Mouse (Mus musculus): ENCODE results near the gene Sirt6.

The Sirt6 gene

DNA sequence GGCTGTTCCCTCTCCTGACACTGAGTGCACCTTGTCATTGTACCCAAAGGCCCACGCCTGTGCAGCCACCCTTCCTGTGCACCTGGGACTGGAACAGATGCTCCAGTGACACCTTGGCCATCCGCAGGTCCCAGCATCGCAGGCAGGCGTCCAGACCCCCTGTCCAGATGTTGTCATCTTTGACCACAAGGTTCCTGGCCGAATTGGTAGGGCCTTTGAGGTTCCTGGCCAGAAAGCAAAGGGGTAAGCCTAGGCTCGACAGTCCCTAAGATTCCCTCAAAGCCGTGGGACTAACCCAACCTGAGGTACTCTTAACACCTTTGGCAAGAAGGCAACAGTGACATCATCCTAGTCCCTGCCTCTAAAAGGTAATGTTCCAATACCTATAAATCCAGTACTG is 35.0 kb downstream of the Sirt6 start:
- DNase-seq, result no peak

DNA sequence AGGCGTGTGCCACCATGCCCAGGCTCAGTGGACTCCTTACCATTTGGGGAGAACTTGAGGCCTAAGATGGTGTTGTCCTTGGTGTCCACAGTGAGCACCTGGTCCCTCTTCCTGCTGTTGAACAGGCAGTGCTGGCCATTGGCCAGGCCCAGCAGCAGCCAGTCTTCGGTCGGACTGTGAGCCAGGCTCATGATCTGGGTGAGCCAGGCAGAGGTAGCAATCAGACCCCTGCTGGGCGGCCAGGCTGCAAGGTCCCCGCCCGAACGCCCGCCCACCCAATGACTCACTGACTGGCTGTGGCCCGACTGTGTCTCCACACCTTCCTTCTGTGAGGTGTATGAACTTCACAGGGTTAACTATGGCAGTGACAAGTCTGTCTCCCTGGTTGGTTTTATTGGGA is 35.8 kb downstream of the Sirt6 start:
- DNase-seq, result no peak

DNA sequence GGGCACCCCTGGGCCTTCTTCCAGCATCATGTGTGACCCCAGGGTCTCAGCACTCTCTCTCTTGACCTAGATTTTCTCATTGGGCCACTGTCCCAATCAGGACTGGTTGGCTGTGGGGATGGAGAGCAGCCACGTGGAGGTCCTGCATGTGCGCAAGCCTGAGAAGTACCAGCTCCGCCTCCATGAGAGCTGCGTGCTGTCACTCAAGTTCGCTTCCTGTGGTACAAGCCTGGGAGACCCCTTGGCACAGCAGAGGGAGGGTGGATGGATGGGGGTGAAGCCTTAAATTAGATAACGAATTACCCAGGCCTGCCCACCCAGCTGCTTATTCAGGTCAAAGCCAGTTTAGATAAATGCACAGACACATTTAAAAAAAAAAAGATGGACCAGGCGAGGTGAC is 38.9 kb downstream of the Sirt6 start:
- no peak for DNase-seq

DNA sequence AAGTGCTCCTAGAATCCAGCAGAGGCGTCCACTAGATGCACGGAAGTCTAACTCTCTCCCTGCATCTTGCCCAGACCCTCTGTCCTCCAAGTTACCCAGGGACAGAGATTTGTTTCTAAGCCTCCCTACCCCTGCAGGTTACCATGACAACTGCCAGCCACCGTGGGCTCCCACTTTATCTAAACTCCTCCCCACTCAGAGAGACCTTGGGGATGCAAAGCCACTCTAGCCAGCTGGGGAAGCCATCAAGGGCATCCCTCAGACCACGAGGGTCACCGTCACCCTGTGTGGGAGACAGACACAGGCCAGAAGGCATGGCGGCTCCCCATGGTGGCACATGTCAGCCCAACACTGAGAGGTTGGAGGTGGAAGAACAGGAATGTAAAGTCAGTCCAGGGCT is 44.2 kb downstream of the Sirt6 start:
- DNase-seq, result no peak

DNA sequence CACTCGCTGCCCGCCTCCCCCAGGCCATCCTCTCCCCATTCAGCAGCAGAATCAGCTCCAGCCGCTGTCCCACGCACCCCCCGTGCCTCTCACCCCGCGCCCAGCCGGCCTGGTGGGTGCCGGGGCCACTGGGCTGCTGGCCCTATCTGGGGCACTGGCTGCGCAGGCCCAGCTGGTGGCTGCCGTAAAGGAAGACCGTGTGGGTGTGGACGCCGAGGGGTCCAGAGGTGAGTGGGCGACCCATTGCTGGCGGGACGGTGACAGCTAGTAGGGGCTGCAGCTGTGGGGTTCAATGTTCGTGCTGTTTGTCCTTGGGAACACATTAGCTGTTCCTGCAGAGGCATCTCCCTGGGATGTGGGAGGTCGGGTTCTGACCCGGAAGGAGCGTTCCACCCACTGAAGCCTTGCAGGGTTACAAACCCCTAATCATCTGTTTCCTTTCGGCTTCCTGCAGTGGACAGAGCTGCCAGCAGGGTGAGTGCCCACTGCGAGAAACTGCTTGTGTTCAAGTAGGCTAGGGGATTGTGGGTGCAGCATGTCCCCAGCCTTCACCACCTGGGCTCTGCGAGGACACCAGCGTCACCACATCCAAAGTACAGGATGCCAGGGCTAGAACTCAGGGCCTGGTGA is 47.0 kb downstream of the Sirt6 start:
- DNase-seq, result no peak

DNA sequence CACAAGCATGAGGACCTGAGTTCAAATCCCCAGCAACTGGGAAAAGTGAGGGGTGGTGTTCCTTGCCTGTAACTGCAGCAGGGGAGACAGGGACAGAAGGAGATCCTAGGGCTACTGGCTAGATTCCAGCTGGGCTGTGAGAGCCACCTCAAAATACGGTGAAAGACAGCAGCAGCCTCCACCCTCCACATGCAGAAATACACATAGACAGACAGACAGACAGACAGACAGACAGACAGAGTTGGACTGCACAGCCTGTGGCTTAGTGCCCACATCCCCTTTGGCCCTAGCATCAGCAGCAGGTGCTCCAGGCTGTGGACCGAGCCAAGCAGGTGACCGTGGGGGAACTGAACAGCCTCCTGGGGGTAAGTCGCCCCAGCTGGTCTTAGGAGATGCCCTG is 47.6 kb downstream of the Sirt6 start:
- no peak for DNase-seq

DNA sequence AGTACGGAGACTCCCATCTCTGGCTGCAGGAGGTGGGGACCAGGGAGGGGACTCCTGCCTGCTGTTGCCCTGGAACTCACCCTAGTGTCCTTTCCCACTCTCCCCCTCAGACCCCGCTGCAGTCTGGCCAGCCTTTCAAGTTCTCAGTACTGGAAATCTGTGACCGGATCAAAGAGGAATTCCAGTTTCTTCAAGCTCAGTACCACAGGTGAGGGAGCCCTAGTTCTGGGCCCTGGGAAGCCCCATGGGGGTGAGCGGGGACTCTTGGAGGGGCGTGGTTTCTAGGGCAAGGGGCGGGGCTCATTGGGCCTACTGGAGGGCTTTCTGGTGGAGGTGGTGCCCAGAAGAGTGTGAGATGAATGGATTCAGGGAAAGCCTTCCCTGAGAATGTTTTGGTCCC is 51.9 kb downstream of the Sirt6 start:
- DNase-seq, result no peak

DNA sequence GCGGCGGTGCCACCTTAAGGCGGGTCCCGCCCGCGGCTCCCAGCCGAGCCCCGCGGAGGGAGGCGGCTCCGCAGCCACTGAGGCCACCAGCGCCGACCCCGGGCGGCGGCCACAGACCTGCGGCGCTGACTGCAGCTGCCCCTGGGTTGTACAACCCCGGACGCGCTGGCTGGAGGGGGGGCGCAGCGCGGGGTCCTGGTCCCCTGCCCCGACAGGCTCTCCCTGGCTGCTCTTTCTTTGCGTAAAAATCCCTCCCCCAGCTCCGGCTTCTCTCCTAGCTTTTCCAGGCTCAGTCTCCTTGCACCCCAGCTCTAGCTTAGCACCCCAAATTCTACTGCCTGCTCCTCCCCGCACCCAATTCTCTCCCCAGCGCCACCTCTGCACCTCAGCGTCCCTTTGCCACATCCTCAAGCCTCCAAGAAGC is 52.4 kb downstream of the Sirt6 start:
- peak; percentile 57 for DNase-seq

DNA sequence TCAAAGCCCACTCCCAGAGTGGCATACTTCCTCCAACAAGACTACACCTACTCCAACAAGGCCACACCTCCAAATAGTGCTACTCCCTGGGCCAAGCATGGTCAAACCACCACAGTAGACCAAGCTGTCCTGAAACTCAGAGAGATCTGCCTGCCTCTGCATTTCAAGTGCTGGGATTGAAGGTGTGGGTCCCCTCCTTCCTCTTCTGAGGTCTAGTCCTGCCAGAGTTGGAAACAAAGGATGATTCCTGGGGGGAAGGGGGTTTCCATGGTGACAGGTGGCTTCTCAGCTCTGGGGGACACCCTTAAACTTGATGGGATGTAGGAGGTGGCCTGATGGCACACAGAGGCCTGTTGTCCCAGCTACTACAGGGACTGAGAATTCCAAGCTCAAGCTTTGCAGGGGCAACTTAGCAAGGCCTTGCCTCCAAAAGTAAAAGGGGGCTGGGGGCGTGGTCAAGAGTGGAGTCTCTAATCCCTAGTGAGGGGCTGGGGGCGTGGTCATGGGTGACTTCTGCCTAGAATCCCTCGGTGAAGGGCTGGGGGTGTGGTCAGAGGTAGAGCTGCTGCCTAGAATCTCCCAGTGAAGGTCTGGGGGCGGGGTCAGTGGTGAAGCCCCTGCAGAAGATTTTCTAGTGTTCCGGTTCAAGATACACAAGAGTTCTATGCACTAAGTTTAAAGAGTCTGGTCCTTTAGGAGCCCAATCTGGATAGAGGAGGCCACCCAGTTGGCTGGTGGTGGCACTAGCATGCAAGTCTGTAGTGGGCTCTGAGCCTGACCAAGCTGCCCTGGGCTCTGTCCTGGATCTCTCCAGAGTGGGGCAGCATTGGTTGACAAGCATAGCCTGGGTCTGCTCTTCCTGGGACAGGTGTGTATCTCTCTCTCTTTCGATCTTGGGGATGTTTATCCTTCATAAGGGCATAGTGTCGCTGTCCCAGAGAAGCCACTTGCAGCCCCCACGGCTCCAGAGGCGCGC is 53.2 kb downstream of the Sirt6 start, which contains the start of gene Tle2:
TSS of gene Tle2 (plus strand) at position 481 of the 976 bp plus-strand sequence.
- DNase-seq, result no peak

DNA sequence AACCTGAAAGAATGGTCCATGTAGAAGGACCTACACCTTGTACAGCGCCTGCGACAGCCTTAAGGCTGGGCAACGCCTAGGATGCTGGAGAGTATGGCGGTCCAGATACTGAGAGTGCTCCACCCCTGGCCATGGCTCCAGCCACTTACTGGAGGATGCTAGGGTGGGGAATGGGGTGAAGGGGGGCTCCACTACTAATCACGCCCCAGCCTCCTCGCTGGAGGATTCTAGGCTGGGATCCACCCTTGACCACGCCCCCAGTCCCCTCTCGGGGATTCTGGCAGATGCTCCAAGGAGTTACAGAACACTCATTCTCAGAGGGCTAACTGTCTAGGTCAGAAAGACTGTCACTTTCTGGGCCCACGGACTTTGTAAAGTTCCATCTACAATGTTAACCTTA is 54.6 kb downstream of the Sirt6 start:
- DNase-seq, result no peak

DNA sequence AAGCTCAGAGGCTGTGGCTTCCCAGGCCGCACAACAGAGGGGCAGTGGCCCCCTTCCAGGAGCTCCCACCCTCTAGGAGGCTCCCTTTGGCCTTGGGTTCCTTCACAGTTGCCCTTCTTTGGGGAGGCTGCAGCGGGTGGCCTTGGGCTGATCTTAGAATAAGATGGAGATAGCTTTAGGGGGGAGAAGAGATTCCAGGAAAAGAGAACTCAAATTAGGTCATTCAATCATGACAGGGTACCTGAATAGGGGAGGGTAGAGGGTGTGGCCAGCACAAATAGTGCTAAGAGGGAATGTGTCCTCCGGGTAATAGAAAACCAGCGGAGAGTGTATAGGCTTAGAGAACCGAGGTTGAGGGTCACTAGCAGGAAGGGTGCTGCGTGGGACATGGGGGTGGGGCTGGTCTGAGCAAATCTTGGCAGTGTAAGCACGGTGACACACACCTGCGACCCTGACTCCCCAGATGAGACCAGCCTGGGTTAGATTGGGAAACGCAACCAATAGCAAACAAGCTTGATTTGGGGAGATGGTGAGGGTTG is 55.4 kb downstream of the Sirt6 start:
- DNase-seq, result no peak
